Mouse (Mus musculus) 3134 (cell line): Measurements from ENCODE around the gene Erich3.

ENCODE experiments used
- DNase-seq: peaks from one replicate; pipeline ENCODE4 v3.0.0-alpha.2; 2011; ENCODE audit warnings: low spot score; ENCODE audit not compliant: insufficient read length; ENCODE audit errors: extremely low read depth

Gene Erich3

DNA sequence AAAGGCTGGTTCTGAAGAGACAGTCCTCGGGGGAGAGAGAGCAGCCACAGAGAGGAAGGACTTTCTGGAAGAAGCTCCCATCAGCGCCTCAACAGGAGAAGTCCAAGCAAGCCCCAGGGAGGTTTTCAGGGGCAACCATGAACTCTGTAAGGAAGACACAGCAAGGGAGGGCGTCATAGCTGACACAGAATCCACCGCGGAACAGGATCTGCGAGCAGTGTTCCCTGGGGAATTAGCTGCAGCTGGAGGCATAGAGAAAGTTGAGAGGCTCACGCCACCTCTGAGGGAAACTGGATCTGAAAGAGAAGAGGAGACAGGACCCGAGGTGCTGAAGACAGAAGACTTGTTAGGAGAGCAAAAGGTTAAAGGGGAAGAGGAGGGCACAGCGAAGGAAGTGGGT, 99.7 kb downstream of the Erich3 start:
- no peak for DNase-seq

DNA sequence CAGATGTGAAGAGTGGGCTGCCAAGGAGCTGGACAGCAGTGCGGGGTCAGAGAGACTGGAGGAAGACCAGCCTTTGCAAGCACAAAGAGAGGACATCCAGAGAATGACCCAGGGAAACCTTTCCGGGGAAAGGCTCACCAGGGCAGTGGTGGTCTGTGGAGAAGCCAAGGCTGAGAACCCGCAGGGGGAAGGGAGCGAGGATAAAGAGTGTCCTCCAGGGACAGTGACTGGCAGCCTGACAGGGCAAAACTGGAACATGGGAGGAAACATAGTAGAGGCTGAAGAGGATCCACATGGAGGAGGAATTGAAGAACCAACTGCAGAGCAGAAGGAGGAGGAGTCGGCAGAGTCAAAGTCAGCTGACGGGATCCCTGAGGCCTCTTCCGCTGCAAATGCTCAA, 100.5 kb downstream of the Erich3 start:
- DNase-seq = no peak

DNA sequence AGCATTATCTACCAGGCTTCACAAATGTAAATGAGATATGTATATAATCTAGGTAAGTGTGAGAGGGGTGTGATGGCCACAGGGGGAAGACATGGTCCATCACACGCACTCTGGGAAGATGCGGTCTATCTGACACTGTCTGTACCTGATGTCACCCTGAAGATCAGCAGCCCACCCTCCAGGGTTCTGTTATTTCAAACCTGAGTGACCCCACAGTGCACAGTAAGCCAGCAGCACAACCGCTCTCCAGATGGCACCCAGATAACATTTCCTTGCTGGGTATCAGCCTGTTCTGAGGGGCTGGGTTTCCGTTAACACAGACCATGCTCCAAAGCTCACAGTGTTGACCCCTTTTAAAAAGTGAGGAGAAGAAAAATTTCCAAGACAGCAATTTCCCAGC, 102.7 kb downstream of the Erich3 start:
- DNase-seq = no peak

DNA sequence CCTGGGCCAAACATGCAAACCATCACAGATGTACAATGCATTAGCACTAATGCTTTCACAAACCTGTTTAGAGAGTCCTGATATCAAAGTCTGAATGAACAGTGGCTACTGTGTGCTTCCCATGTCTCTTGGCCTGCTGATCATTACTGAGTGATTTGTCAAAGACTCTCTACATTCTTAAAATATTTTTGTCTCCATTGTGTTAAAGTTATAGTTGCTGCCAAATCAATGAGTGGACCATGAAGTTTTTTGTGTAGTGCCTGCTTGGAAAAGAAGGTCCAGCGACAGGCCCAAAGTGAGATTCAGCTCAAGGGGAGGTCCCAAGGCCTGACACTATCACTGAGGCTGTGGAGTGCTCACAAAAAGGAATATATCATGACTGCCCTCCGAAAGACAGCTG, 108.0 kb downstream of the Erich3 start:
- no peak for DNase-seq

DNA sequence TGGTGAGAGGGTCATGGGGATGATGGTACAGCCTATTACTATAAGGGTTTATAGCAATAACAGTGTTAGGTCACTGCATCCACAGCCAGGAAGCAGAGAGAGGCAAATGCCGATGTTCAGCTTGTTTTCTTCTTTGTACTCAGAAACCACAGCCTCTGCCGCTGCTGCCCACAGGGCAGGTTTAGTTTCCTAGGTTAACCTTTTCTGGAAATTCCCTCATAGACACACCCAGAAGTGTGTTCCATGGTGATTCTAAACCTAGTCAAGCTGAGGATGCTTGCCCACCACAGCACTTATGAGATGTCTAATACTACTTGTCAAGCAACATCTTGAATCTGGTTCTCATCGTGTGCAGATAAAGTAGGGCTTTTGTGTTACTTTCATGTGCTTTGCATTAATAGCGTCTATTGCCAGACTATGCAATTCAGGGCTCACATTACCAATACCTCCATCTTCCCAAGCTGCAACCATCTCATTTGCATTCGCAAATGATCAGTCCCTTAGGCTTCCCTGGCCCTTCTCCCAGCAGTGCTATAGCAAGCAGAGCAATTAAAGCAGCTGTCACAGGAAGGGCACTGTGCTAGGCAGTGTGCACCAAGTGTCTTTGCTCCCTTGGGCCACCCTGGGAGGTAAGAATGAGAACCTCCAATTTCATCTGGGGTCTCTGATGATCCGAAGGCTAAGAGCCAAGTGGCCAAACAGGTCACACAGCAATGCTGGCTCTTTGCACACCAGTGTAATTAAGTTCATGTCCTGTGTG, 115.4 kb downstream of the Erich3 start:
- DNase-seq = no peak

DNA sequence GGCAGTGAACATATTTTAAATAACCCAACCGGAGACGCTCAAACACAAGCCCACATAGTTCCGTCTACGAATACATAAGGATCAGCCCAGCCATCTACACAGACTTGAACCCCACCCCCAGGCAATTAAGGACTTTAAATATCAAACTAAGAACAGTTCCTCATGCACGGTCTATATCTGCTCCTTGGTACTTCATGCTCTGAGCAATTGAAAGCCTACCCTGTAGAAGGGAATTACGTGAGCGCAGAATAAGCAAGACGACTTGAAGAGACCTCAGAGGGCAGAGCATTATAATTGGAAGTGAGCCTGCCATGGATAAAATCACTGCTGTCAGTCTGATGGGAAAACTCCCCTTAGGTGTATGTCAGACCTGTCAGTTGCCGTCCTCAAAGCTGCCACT, 122.7 kb downstream of the Erich3 start:
- DNase-seq = no peak

DNA sequence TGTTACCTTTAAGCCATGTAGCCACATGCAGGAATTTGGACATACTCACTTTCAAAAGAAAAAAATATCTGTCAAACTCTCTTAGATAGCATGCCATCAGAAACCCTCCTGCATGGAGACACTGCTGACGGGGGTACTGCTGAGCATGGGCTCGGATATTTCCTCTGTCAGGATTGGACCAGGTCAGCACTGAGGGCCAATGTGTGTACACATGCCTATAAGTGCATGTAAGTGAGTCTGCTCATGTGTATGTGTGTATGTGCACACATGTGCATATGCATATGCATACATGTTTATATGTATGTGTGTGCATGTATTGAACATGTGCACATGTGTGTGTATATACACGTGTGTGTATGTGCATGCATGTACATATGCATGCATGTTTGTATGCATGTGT, 124.0 kb downstream of the Erich3 start:
- DNase-seq = no peak

DNA sequence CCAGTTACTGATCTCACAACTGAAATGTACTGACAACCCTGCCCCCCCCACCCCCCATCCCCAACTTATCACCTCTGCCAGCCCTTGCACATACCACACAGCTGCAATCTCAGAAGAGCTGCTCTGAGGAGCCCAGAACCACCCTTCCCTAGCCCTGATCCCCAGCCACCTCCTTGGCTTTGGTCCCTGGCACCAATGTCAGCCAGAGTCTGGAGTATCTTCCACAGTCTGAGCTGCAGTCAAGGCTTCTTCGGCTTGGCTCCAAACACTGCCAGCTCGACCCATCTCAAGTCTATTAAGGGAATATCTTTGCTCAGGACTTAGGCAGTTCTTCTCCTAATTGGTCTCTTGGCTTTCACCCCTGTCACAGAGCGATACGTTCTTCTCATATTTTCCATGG, 129.9 kb downstream of the Erich3 start:
- DNase-seq = no peak

DNA sequence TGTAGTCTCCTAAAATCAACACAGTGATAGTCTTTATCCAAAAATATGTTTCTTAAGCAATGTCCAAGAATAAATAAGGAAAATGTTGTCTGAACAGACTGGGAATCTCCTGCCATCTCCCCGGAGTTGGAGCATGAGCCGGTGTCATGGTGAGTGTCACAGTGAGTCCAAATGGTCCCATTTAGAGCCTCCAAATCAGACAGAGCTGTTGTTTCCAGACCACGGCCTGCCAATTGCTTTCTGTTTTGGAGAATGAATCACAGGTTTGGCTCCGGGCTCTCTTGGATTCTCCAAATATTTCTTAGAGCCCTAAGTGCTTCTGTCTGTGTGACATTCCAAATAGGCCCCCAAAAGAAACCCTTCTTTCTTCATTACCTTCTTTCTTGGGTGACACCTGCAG, 135.1 kb downstream of the Erich3 start:
- no peak for DNase-seq

DNA sequence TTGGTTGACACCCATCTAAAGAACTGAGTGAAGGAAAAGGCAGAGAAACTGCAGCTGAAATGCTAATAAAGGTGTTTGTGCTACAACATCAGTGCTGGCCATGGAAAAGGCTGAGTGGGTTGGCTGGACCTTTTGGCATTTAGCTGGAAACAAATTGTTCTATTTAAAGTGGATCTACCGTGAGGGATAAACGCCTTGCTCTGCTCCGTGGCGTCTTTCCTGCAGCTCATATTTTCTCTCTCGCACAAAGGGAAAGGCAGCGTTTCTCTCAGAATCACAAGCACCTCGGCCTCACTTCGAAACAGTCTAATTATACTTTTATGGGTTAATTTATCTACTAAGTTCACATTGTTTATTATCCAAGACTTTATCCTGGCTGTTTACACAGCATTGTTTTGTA, 136.8 kb downstream of the Erich3 start:
- no peak for DNase-seq

DNA sequence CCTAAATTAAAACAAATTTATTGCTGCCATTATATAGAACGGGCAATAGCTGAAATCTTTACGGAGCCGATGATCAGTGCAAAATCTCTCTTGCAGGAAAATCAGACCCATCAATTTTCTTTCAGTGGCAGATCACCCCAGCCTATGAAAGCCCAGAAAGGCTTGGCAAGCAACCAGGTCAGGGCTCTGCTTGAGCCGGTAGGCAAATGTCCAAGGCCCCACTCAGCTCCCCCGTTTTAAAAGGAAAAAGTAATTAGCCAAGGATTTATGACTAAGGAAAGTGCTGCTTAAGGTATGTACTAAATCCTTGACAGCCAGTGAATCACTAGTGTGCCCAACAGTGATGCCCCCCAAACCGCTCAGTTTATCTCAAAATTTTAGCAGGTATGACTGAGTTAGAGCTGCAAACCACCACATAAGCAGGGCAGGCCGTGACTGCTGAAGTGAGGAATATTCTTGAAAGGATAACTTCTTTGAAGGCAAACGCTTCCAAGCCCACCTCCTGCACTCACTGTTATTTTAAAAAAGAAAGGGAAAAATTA, 137.3 kb downstream of the Erich3 start:
- DNase-seq = no peak

DNA sequence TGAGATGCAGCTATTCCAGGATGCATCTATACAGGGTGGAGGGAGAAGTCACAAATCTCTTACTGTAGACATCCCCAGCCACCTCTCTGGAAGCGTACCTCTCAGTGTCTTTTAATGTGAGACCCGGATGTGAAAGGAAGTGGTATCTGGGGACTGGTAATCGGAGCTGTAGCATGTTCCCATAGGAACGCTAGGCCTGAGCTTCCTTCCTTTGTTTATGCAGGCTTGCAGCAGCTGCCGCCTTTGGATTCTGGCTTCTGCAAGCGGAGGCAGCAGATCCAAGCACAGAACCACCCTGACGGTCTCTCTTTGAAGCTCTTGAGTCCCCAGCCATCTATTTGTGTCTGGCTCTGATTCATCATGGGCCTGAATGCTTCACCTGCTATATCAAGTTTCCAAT, 143.0 kb downstream of the Erich3 start:
- no peak for DNase-seq

DNA sequence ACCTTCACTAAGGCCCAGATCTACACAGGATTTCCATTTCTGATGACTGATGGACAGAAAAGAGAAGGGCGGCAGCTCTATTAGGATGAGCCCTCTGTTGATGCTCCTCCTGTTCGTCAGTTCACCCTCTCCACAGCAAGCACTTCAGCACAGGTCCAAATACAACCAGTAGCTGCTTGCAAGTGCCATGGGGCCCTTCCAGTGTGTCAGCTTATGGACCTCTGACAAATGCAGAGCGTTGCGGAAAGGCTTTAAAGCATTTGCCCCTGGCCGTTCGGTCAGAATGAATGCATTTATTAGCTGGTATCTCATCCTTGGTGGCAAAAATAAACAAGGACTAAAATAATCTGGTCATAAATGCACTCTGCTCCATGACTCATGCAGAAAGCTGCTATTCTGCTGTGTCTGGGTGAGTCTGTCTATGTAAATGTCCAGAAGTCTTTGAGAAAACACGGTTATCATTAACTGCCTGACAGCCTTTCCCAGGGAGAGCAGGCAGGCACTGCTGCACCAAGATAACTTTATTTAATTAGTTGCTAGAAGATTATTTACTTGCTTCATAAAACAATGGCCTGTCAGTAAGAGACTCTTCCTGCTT, 146.7 kb downstream of the Erich3 start:
- DNase-seq = no peak

DNA sequence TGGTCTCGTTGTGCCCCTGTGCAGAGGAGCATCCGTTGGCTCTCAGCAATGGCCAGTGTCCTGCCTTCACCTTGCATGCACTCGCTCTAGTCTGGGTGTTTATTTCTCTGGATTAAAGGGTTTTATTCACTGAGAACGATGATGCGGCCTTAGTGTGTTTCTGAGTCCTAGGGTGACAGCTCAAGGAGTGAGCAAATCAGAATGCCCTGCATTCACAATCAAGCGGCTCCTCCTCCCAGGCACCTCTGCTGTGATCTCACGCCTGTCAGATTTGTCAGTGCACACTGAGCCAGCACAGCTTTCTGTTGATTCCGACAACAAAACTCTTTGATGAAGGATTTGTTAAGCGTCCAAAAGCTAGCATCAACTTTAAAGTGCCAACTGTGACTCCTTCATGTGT, 147.6 kb downstream of the Erich3 start:
- DNase-seq = no peak

DNA sequence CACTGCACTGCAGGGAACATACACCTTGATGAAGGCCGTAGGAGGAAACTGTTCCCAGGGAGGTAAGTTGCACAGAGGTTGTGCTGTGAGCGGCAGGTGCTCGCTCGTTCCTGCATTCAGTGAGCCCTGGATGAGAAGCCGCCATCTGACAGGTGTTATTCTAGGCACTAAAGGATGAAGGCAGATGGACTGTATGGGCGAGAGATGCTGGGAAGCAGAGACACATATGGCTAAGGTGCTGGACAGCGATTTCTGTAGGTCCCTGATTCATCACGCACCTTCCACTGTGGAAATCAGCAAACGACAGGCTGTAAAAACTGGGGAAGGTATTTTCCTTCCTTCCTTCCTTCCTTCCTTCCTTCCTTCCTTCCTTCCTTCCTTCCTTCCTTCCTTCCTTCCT, 148.2 kb downstream of the Erich3 start:
- no peak for DNase-seq

DNA sequence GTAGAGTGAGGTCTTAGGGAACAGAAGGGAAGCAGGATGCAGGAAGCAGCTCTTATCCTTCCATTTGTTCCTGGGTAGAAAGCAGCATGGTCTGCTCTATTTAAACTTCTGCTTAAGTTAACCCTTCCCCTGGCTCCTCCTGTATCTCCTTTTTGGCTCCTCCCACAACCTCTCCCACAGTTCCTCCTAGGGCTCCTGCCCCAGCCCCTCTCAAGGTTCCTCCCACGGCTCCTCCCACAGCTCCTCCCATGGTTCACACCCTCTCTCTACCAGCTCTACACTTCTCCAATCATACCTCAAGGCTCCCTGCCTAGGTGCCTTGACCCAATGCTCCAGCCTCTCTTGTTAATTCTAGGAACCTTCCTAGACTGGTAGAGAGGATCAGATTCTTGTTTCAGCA, 149.2 kb downstream of the Erich3 start:
- DNase-seq = no peak

DNA sequence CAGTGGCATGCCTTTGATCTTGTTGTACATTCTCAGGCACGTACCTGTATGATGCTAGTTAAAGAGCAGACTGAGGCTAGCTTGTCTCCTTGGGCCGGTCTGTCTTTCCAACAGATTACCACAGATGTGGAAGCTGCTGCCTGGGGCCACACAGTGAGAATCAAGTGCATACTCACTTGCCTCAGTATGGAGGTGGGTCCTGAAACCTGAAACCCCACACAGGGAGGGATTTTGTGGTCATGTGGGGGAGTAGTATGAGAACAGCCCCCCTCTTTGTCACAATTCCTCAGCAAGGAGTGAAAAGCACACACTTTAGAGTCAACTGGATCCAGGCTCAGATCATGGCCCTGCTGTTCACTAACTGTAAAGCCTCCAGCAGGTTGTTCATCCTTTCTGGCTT, 151.9 kb downstream of the Erich3 start:
- DNase-seq = no peak

DNA sequence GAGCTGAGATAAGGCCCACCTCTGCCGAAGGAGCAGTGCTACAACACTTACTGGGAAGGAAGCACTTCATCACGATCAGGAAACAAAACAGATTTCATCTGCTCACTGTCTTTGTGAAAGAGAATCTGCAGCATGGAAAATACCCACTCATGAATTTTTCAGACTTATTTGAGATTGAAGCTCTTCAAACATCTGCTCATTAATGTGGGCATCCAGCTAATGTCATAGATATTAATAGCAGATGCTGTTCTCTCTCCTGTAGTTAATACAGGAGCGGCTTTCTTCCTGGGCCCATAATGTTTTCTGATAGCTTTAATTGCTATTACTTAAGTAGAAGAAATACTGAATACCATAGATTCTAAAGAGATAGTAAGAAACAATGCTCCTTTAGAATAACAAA, 152.6 kb downstream of the Erich3 start:
- no peak for DNase-seq

DNA sequence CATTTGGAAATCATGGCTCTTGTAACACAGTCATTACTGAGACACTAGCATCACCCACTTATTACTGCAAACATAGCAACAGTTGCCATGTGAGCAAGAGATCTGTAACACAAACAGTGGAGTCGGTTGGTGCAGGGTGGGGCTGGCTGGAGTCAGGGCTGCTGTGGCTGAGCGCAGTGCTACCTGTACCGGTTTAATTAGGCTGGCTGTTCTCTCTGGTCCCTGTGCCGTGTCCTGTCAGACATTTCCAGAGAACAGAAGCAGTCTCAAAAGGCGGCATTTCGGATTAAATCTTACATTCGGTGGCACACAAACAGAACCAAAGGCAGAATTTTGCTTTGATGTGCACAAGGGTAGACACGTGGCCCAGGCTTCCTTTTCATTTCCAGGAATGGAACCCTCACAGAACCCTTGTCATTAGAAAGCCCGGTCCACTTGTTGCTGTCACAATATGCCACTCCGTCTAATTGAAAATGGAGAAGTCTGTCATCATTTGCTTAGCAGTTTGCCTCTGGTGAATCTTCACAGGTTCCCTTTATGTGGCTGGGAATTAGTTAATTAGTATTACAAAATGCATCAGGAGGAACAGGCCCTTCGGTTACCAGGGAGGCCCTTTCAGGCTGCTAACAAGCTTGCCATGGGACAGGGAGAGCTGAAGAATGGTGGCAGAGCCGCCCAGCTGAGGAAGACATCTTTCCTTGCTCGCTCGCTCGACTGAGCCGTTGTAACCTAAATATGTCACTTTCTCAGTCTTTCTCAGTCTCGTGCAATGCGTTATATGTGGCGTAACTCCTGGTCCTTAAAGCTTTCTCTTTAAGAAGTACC, 153.4 kb downstream of the Erich3 start:
- DNase-seq = no peak
